ENCODE assay signal across 7 mouse cellular contexts in genomic region chr2:51305411-51305810, GRCm38 (mm10).
DNase-seq lines count a peak whose midpoint lies in the region; ATAC-seq and TF ChIP-seq lines count a peak whose summit lies in the region.

No protein-coding gene starts in this region.

- no peak for TF ChIP-seq CTCF in C2C12 (IDR thresholded peaks at IDR 0.05; ENCODE audit: control insufficient read depth, insufficient read depth, insufficient read length)
- peak; percentile 56 for TF ChIP-seq CTCF in kidney, postnatal 0 days (IDR thresholded peaks at IDR 0.05; ENCODE audit: low read depth)
- TF ChIP-seq CTCF in stomach, postnatal 0 days (IDR thresholded peaks at IDR 0.05; ENCODE audit: low read depth): peak; percentile 52

- H3K27ac ChIP-seq in kidney, postnatal 0 days: no peak overlapping the region
- H3K27ac ChIP-seq in stomach, postnatal 0 days (replicated peaks): no peak overlapping the region

- H3K79me3 ChIP-seq in C2C12 (ENCODE audit: low read depth): no peaks in the 10 kb centered on the region

- H3K4me2 ChIP-seq in kidney, postnatal 0 days (ENCODE audit: low read length): no peak overlapping the region
- H3K4me2 ChIP-seq in stomach, postnatal 0 days (replicated peaks; ENCODE audit: low read depth): no peak overlapping the region

- ATAC-seq in kidney, postnatal 0 days (replicated peaks; ENCODE audit: low FRiP score, low read depth): 0 out of 2 replicates have a peak, but pooled peaks have one; percentile 49
- ATAC-seq in stomach, postnatal 0 days (ENCODE audit: low FRiP score, low TSS enrichment): 0 out of 2 replicates have a peak, but pooled peaks have one; percentile 24

- TF ChIP-seq EP300 in stomach, postnatal 0 days (optimal IDR thresholded peaks at IDR 0.05): no peak

- H3K27me3 ChIP-seq in C2C12 (ENCODE audit: control insufficient read depth, insufficient read depth, insufficient read length): no peaks in the 10 kb centered on the region
- H3K27me3 ChIP-seq in kidney, postnatal 0 days (ENCODE audit: insufficient read depth, low read length): no peaks in the 10 kb centered on the region
- no peaks in the 10 kb centered on the region for H3K27me3 ChIP-seq in stomach, postnatal 0 days (ENCODE audit: control insufficient read depth, insufficient read depth, low read length)

- peak; percentile 93 for DNase-seq in 3T3-L1 (ENCODE audit: low read depth, low spot score)
- peak; percentile 16 to 32 for DNase-seq in gastrocnemius, adult 8-10 months (ENCODE audit: low spot score in 2 of 2)
- peak; percentile 86 for DNase-seq in kidney, postnatal 0 days (ENCODE audit: low spot score)
- peak; percentile 22 for DNase-seq in stomach, postnatal 0 days (ENCODE audit: low spot score)
- no peak for DNase-seq in right cerebral cortex, postnatal 25 days
- DNase-seq in ovary, postnatal 10 days (ENCODE audit: low spot score): no peak

- H3K36me3 ChIP-seq in C2C12 (ENCODE audit: control insufficient read depth, insufficient read depth): no peaks in the 10 kb centered on the region
- no peaks in the 10 kb centered on the region for H3K36me3 ChIP-seq in kidney, postnatal 0 days (ENCODE audit: insufficient read depth, low read length)
- H3K36me3 ChIP-seq in stomach, postnatal 0 days (ENCODE audit: control insufficient read depth, insufficient read depth, low read length): no peaks in the 10 kb centered on the region

- peaks cover 6% of the 10 kb centered on the region; the same call in 1 of the 2 replicates for H3K4me1 ChIP-seq in kidney, postnatal 0 days (replicated peaks; ENCODE audit: insufficient read depth, low read length)
- H3K4me1 ChIP-seq in stomach, postnatal 0 days (replicated peaks; ENCODE audit: control insufficient read depth, insufficient read depth): no peaks in the 10 kb centered on the region; the same call in 1 of the 2 replicates

- H3K9ac ChIP-seq in kidney, postnatal 0 days (ENCODE audit: low read depth, low read length): no peak overlapping the region
- no peak overlapping the region for H3K9ac ChIP-seq in stomach, postnatal 0 days (ENCODE audit: low read length)

- 40% methylated on average over 6 of the region's 6 CpGs for WGBS in kidney, postnatal 0 days
- 33% methylated on average over 6 of the region's 6 CpGs for WGBS in stomach, postnatal 0 days

- no peaks in the 10 kb centered on the region for H3K79me2 ChIP-seq in C2C12 (ENCODE audit: control insufficient read depth, insufficient read depth)

- no peaks in the 10 kb centered on the region for H3K9me3 ChIP-seq in kidney, postnatal 0 days (replicated peaks; ENCODE audit: low read length)
- H3K9me3 ChIP-seq in stomach, postnatal 0 days (ENCODE audit: control insufficient read depth, low read length): no peaks in the 10 kb centered on the region

- H3K4me3 ChIP-seq in C2C12 (ENCODE audit: insufficient read depth, poor library complexity, severe bottlenecking): no peak overlapping the region
- H3K4me3 ChIP-seq in kidney, postnatal 0 days (replicated peaks; ENCODE audit: low read depth, low read length): no peak overlapping the region
- no peak overlapping the region for H3K4me3 ChIP-seq in stomach, postnatal 0 days (ENCODE audit: low read depth, low read length)

- no peak overlapping the region for H3ac ChIP-seq in C2C12 (ENCODE audit: control insufficient read depth, insufficient read length, low read depth)

TF ChIP-seq in C2C12, 6 proteins besides CTCF, POLR2A, EP300 and RAD21:
- TF ChIP-seq MAX (IDR thresholded peaks at IDR 0.05) (peak; percentile 34), USF1 (IDR thresholded peaks at IDR 0.05; ENCODE audit: low read depth) (no peak)

Comparison
In these comparisons a context has a peak if more than half of its experiments do, and no peak if none do; other contexts are left out.
1. DNase-seq: peak in 3T3-L1 (single experiment), gastrocnemius, adult 8-10 months (2 of 2), kidney, postnatal 0 days (single experiment) and stomach, postnatal 0 days (single experiment); none in right cerebral cortex, postnatal 25 days (single experiment) and ovary, postnatal 10 days (single experiment).